Mouse (Mus musculus) megakaryocyte, embryonic 14.5 days (primary cell): ENCODE results near the gene Mycl. TPM values are rescaled to one million over a fixed set of nuclear protein-coding genes. Genes with fewer than 3 reads are reported as not detected.

ENCODE experiments used
- H3K27me3 ChIP-seq: replicated peaks from 2 replicates; pipeline ENCODE3; 2012; ENCODE audit warnings: inconsistent platforms
- H3K36me3 ChIP-seq: replicated peaks from 2 replicates; pipeline ENCODE3; 2012; ENCODE audit warnings: low read length, inconsistent platforms, mixed read lengths
- H3K4me1 ChIP-seq: 2 replicates; pipeline ENCODE4 v1.6.1; 2012; ENCODE audit warnings: inconsistent platforms
- H3K4me3 ChIP-seq: replicated peaks from 2 replicates; pipeline ENCODE3; 2012; ENCODE audit warnings: moderate library complexity, mild to moderate bottlenecking, inconsistent platforms
- H3K9me3 ChIP-seq: 2 replicates; pipeline ENCODE4 v1.6.1; 2012; ENCODE audit warnings: inconsistent platforms
- FLI1 ChIP-seq: IDR thresholded peaks from 2 replicates; pipeline ENCODE4 v1.6.1; 2012; ENCODE audit warnings: low read length, inconsistent platforms, mixed read lengths
- GATA1 ChIP-seq: IDR thresholded peaks from 3 replicates; pipeline ENCODE4 v1.6.1; 2012; ENCODE audit warnings: mixed read lengths, low read length, inconsistent platforms, borderline replicate concordance
- polyA plus RNA-seq: library from polyadenylated mRNA; stranded (reverse); fragments of >175 nt; gene quantifications from 2 replicates; pipeline ENCODE4 v1.2.3, GENCODE M21; 2012; ENCODE audit warnings: low replicate concordance; ENCODE audit not compliant: insufficient read depth

Mycl gene
- polyA plus RNA-seq, 1 experiment: not detected

GRCm38 (mm10) chr4:122961100-122961567 is 34.3 kb upstream of the Mycl start, which contains the start of gene Mfsd2a:
TSS of gene Mfsd2a (minus strand) at chr4:122961188.
- H3K9me3 ChIP-seq: no peaks in the 10 kb centered on the region
- H3K36me3 ChIP-seq: peaks cover 12% of the 10 kb centered on the region
- peaks cover 54% of the 10 kb centered on the region for H3K27me3 ChIP-seq
- peak within 1 kb of the TSS; percentile 92 for H3K4me3 ChIP-seq
- TF ChIP-seq FLI1: no peak
- TF ChIP-seq GATA1: no peak
- H3K4me1 ChIP-seq: peaks cover 49% of the 10 kb centered on the region

- Histone ChIP-seq H3K36me3 (peaks cover 9% of the 10 kb centered on the region), H3K4me1 (peaks cover 44% of the 10 kb centered on the region), H3K4me3 (peak overlapping the region; percentile 92), H3K9me3 (no peaks in the 10 kb centered on the region), H3K27me3 (peaks cover 58% of the 10 kb centered on the region)
- no peak for TF ChIP-seq GATA1
Observed at GRCm38 (mm10) chr4:122961589-122961988, 33.9 kb upstream of the Mycl start.

- Histone ChIP-seq H3K36me3 (no peaks in the 10 kb centered on the region), H3K4me1 (peaks cover 35% of the 10 kb centered on the region), H3K27me3 (peaks cover 60% of the 10 kb centered on the region), H3K9me3 (no peaks in the 10 kb centered on the region), H3K4me3 (no peak overlapping the region)
- TF ChIP-seq FLI1: no peak
Observed at GRCm38 (mm10) chr4:122962751-122963150, 32.7 kb upstream of the Mycl start.

GRCm38 (mm10) chr4:122968106-122968505 is 27.3 kb upstream of the Mycl start:
- H3K4me3 ChIP-seq: no peak overlapping the region
- no peaks in the 10 kb centered on the region for H3K36me3 ChIP-seq
- H3K27me3 ChIP-seq: peaks cover 43% of the 10 kb centered on the region
- TF ChIP-seq FLI1 (no peak), GATA1 (no peak)
- H3K9me3 ChIP-seq: no peaks in the 10 kb centered on the region
- no peaks in the 10 kb centered on the region; the same call in 1 of the 2 replicates for H3K4me1 ChIP-seq

- Histone ChIP-seq H3K9me3 (no peaks in the 10 kb centered on the region), H3K27me3 (peaks cover 46% of the 10 kb centered on the region), H3K4me3 (no peak overlapping the region), H3K36me3 (no peaks in the 10 kb centered on the region), H3K4me1 (no peaks in the 10 kb centered on the region; the same call in 1 of the 2 replicates)
- TF ChIP-seq FLI1: no peak
- TF ChIP-seq GATA1: no peak
Observed at GRCm38 (mm10) chr4:122971191-122971590, 24.3 kb upstream of the Mycl start.

GRCm38 (mm10) chr4:122971646-122972045 is 23.8 kb upstream of the Mycl start:
- Histone ChIP-seq H3K4me1 (no peaks in the 10 kb centered on the region; the same call in 1 of the 2 replicates), H3K27me3 (peaks cover 44% of the 10 kb centered on the region), H3K9me3 (no peaks in the 10 kb centered on the region), H3K4me3 (no peak overlapping the region), H3K36me3 (no peaks in the 10 kb centered on the region)
- TF ChIP-seq FLI1: no peak

GRCm38 (mm10) chr4:122972056-122972455 is 23.4 kb upstream of the Mycl start:
- TF ChIP-seq FLI1: no peak
- no peak for TF ChIP-seq GATA1
- Histone ChIP-seq H3K27me3 (peaks cover 43% of the 10 kb centered on the region), H3K4me3 (no peak overlapping the region), H3K36me3 (no peaks in the 10 kb centered on the region), H3K4me1 (no peaks in the 10 kb centered on the region; the same call in 1 of the 2 replicates), H3K9me3 (no peaks in the 10 kb centered on the region)

- TF ChIP-seq FLI1 (no peak), GATA1 (no peak)
- no peak overlapping the region for H3K4me3 ChIP-seq
- H3K9me3 ChIP-seq: no peaks in the 10 kb centered on the region
- H3K36me3 ChIP-seq: no peaks in the 10 kb centered on the region
- peaks cover 17% of the 10 kb centered on the region for H3K4me1 ChIP-seq
- peaks cover 48% of the 10 kb centered on the region for H3K27me3 ChIP-seq
Observed at GRCm38 (mm10) chr4:122974976-122975520, 20.4 kb upstream of the Mycl start.

- TF ChIP-seq GATA1 (no peak), FLI1 (no peak)
- Histone ChIP-seq H3K36me3 (no peaks in the 10 kb centered on the region), H3K4me1 (peaks cover 35% of the 10 kb centered on the region), H3K27me3 (peaks cover 41% of the 10 kb centered on the region), H3K4me3 (no peak overlapping the region), H3K9me3 (no peaks in the 10 kb centered on the region)
Observed at GRCm38 (mm10) chr4:122976885-122977284, 18.6 kb upstream of the Mycl start.

GRCm38 (mm10) chr4:122978850-122979249 is 16.6 kb upstream of the Mycl start:
- no peaks in the 10 kb centered on the region for H3K9me3 ChIP-seq
- peaks cover 35% of the 10 kb centered on the region for H3K27me3 ChIP-seq

More at GRCm38 (mm10) chr4:122978850-122979249, 16.6 kb upstream of the Mycl start:
- H3K36me3 ChIP-seq: no peaks in the 10 kb centered on the region
- peaks cover 50% of the 10 kb centered on the region for H3K4me1 ChIP-seq
- H3K4me3 ChIP-seq: no peak overlapping the region
- TF ChIP-seq GATA1 (no peak), FLI1 (no peak)
